Comparison of ENCODE assay signal across 8 mouse cellular contexts in genomic region chr5:137786109-137786942, GRCm38 (mm10). TPM values are rescaled to one million over a fixed set of nuclear protein-coding genes. Genes with fewer than 3 reads are reported as not detected.
DNase-seq lines count a peak whose midpoint lies in the region; ATAC-seq and TF ChIP-seq lines count a peak whose summit lies in the region.

No protein-coding gene starts in this region.

- peaks cover 38% of the 10 kb centered on the region for H3K36me3 ChIP-seq in embryonic facial prominence, embryonic 13.5 days
- H3K36me3 ChIP-seq in kidney, adult 2 months (ENCODE audit: control insufficient read depth, insufficient read depth, low read length), result no peaks in the 10 kb centered on the region; the same call in 1 of the 2 replicates
- H3K36me3 ChIP-seq in limb, embryonic 12.5 days, result peaks cover 37% of the 10 kb centered on the region
- H3K36me3 ChIP-seq in midbrain, embryonic 15.5 days (replicated peaks), result peaks cover 7% of the 10 kb centered on the region; the same call in 1 of the 2 replicates
- peaks cover 21% of the 10 kb centered on the region for H3K36me3 ChIP-seq in spleen, adult 2 months (ENCODE audit: control insufficient read depth, insufficient read depth, low read length)

- TF ChIP-seq CTCF in kidney, adult 2 months (conservative IDR thresholded peaks at IDR 0.05; ENCODE audit: insufficient read depth, insufficient read length, low read depth, low read length), result no peak
- no peak for TF ChIP-seq CTCF in spleen, adult 2 months (IDR thresholded peaks at IDR 0.05; ENCODE audit: extremely low read depth, insufficient read depth, insufficient read length, insufficient replicate concordance)

- under 1% methylated on average over 77 of the region's 79 CpGs for WGBS in embryonic facial prominence, embryonic 13.5 days
- under 1% methylated on average over 79 of the region's 79 CpGs for WGBS in kidney, adult 2 months
- WGBS in limb, embryonic 12.5 days, result under 1% methylated on average over 79 of the region's 79 CpGs
- under 1% methylated on average over 79 of the region's 79 CpGs for WGBS in midbrain, embryonic 15.5 days
- under 1% methylated on average over 79 of the region's 79 CpGs for WGBS in spleen, adult 2 months

- peak; percentile 98 for TF ChIP-seq POLR2A in kidney, adult 2 months (IDR thresholded peaks at IDR 0.05; ENCODE audit: low read depth, low read length)
- TF ChIP-seq POLR2A in spleen, adult 2 months (IDR thresholded peaks at IDR 0.05; ENCODE audit: low read depth, low read length), result peak; percentile 95

- H3K4me3 ChIP-seq in embryonic facial prominence, embryonic 13.5 days, result peak overlapping the region; percentile 89
- H3K4me3 ChIP-seq in kidney, adult 2 months (ENCODE audit: insufficient read depth, low read depth, low read length), result peak overlapping the region; percentile 61
- peak overlapping the region; percentile 88 for H3K4me3 ChIP-seq in limb, embryonic 12.5 days (replicated peaks)
- peak overlapping the region; percentile 72 for H3K4me3 ChIP-seq in midbrain, embryonic 15.5 days
- H3K4me3 ChIP-seq in spleen, adult 2 months (ENCODE audit: extremely low read depth, insufficient read depth, insufficient read length), result peak overlapping the region; percentile 84

- peak overlapping the region; percentile 97 for H3K9ac ChIP-seq in embryonic facial prominence, embryonic 13.5 days
- peak overlapping the region; percentile 93 for H3K9ac ChIP-seq in limb, embryonic 12.5 days (replicated peaks)
- peak overlapping the region; percentile 88 for H3K9ac ChIP-seq in midbrain, embryonic 15.5 days

- ATAC-seq in embryonic facial prominence, embryonic 13.5 days (ENCODE audit: insufficient number of reproducible peaks, insufficient read depth, low FRiP score, low TSS enrichment, low read depth), result peak; percentile 90
- ATAC-seq in limb, embryonic 12.5 days (ENCODE audit: insufficient number of reproducible peaks, insufficient read depth, low FRiP score, low TSS enrichment, low read depth), result peak; percentile 84
- peak; percentile 90 for ATAC-seq in midbrain, embryonic 15.5 days (replicated peaks)

- H3K4me1 ChIP-seq in embryonic facial prominence, embryonic 13.5 days, result peaks cover 40% of the 10 kb centered on the region
- H3K4me1 ChIP-seq in kidney, adult 2 months (ENCODE audit: control insufficient read depth, insufficient read depth, low read length), result peaks cover 16% of the 10 kb centered on the region
- peaks cover 30% of the 10 kb centered on the region for H3K4me1 ChIP-seq in limb, embryonic 12.5 days (replicated peaks)
- peaks cover 44% of the 10 kb centered on the region for H3K4me1 ChIP-seq in midbrain, embryonic 15.5 days
- peaks cover 17% of the 10 kb centered on the region for H3K4me1 ChIP-seq in spleen, adult 2 months (ENCODE audit: control insufficient read depth, insufficient read depth, insufficient read length)

- peak overlapping the region; percentile 94 for H3K4me2 ChIP-seq in embryonic facial prominence, embryonic 13.5 days
- H3K4me2 ChIP-seq in limb, embryonic 12.5 days, result peak overlapping the region; percentile 88
- peak overlapping the region; percentile 91 for H3K4me2 ChIP-seq in midbrain, embryonic 15.5 days

- H3K27ac ChIP-seq in embryonic facial prominence, embryonic 13.5 days, result peak overlapping the region; percentile 98
- H3K27ac ChIP-seq in kidney, adult 2 months (ENCODE audit: insufficient read depth, low read depth, low read length), result peak overlapping the region; percentile 97
- H3K27ac ChIP-seq in limb, embryonic 12.5 days, result peak overlapping the region; percentile 98
- peak overlapping the region; percentile 99 for H3K27ac ChIP-seq in midbrain, embryonic 15.5 days
- H3K27ac ChIP-seq in spleen, adult 2 months (ENCODE audit: insufficient read depth, low read length), result peak overlapping the region; percentile 97

- no peaks in the 10 kb centered on the region for H3K27me3 ChIP-seq in embryonic facial prominence, embryonic 13.5 days
- no peaks in the 10 kb centered on the region for H3K27me3 ChIP-seq in kidney, adult 2 months (replicated peaks; ENCODE audit: control insufficient read depth, insufficient read depth, low read length)
- H3K27me3 ChIP-seq in limb, embryonic 12.5 days, result no peaks in the 10 kb centered on the region
- no peaks in the 10 kb centered on the region for H3K27me3 ChIP-seq in midbrain, embryonic 15.5 days (replicated peaks)
- no peaks in the 10 kb centered on the region for H3K27me3 ChIP-seq in spleen, adult 2 months (ENCODE audit: control insufficient read depth, insufficient read depth, low read length)

- H3K9me3 ChIP-seq in embryonic facial prominence, embryonic 13.5 days, result no peaks in the 10 kb centered on the region
- H3K9me3 ChIP-seq in limb, embryonic 12.5 days, result no peaks in the 10 kb centered on the region
- H3K9me3 ChIP-seq in midbrain, embryonic 15.5 days, result no peaks in the 10 kb centered on the region

- peak; percentile 99 for DNase-seq in 3134 (ENCODE audit: extremely low read depth, insufficient read length, low spot score)
- peak; percentile 98 to 99 for DNase-seq in adrenal gland, postnatal 36 days
- peak; percentile 99 for DNase-seq in heart, adult 18-20 months
- DNase-seq in kidney, adult 2 months, result peak; percentile 100
- DNase-seq in spleen, adult 2 months (ENCODE audit: low read depth in 1 of 2, low spot score in 2 of 2), result peak; percentile 97 to 100

RNA-seq across cellular contexts. Expression of gene Mepce, which starts 1.1 kb away (rescaled TPM):
- 10 to 100 TPM; 52.0 to 56.4 TPM for total RNA-seq in adrenal gland, postnatal 36 days (2021)
- 14.2 and 14.7 TPM in 2 replicates for polyA plus RNA-seq in embryonic facial prominence, embryonic 13.5 days (2015; fragmentation: Nextera tagmentation; extraction: Ambion mirVana)
- 10 to 100 TPM; 24.2 to 28.7 TPM for total RNA-seq in heart, adult 18-20 months (2021)
- 41.0 and 42.9 TPM in 2 replicates for polyA plus RNA-seq in kidney, adult 2 months (2012; rRNA removed)
- polyA plus RNA-seq in limb, embryonic 12.5 days (2016; fragmentation: Nextera tagmentation; extraction: Ambion mirVana), result 12.5 and 14.2 TPM in 2 replicates
- polyA plus RNA-seq in midbrain, embryonic 15.5 days (2015; fragmentation: Nextera tagmentation; extraction: Ambion mirVana), result 10.7 and 10.8 TPM in 2 replicates
- 36.9 and 44.4 TPM in 2 replicates for polyA plus RNA-seq in spleen, adult 2 months (2012; rRNA removed)

RNA-seq across cellular contexts. Expression of gene Zcwpw1, which starts 1.3 kb away (rescaled TPM):
- total RNA-seq in adrenal gland, postnatal 36 days (2021), result 1 to 10 TPM; 2.3 to 3.0 TPM
- 36.1 and 39.7 TPM in 2 replicates for polyA plus RNA-seq in embryonic facial prominence, embryonic 13.5 days (2015; fragmentation: Nextera tagmentation; extraction: Ambion mirVana)
- under 1 TPM; 0.22 to 0.72 TPM for total RNA-seq in heart, adult 18-20 months (2021)
- 1.6 and 2.5 TPM in 2 replicates for polyA plus RNA-seq in kidney, adult 2 months (2012; rRNA removed)
- polyA plus RNA-seq in limb, embryonic 12.5 days (2016; fragmentation: Nextera tagmentation; extraction: Ambion mirVana), result 28.9 and 29.9 TPM in 2 replicates
- polyA plus RNA-seq in midbrain, embryonic 15.5 days (2015; fragmentation: Nextera tagmentation; extraction: Ambion mirVana), result 10.5 and 11.9 TPM in 2 replicates
- 1.6 and 2.4 TPM in 2 replicates for polyA plus RNA-seq in spleen, adult 2 months (2012; rRNA removed)

RNA-seq across cellular contexts. Expression of gene Ppp1r35, which starts 7.7 kb away (rescaled TPM):
- 10 to 100 TPM; 24.6 to 28.4 TPM for total RNA-seq in adrenal gland, postnatal 36 days (2021)
- 28.4 and 30.6 TPM in 2 replicates for polyA plus RNA-seq in embryonic facial prominence, embryonic 13.5 days (2015; fragmentation: Nextera tagmentation; extraction: Ambion mirVana)
- total RNA-seq in heart, adult 18-20 months (2021), result 10 to 100 TPM in 1 of 2 experiments, 1 to 10 TPM in 1; 9.9 to 12.0 TPM
- 30.6 and 36.6 TPM in 2 replicates for polyA plus RNA-seq in kidney, adult 2 months (2012; rRNA removed)
- 47.6 and 52.1 TPM in 2 replicates for polyA plus RNA-seq in limb, embryonic 12.5 days (2016; fragmentation: Nextera tagmentation; extraction: Ambion mirVana)
- 37.3 and 45.0 TPM in 2 replicates for polyA plus RNA-seq in midbrain, embryonic 15.5 days (2015; fragmentation: Nextera tagmentation; extraction: Ambion mirVana)
- polyA plus RNA-seq in spleen, adult 2 months (2012; rRNA removed), result 43.9 and 55.3 TPM in 2 replicates

RNA-seq across cellular contexts. Expression of gene Tsc22d4, which starts 40.8 kb away (rescaled TPM):
- 10 to 100 TPM; 79.5 to 84.6 TPM for total RNA-seq in adrenal gland, postnatal 36 days (2021)
- 129 and 134 TPM in 2 replicates for polyA plus RNA-seq in embryonic facial prominence, embryonic 13.5 days (2015; fragmentation: Nextera tagmentation; extraction: Ambion mirVana)
- 100 to 1,000 TPM; 240 to 253 TPM for total RNA-seq in heart, adult 18-20 months (2021)
- 71.2 and 78.4 TPM in 2 replicates for polyA plus RNA-seq in kidney, adult 2 months (2012; rRNA removed)
- polyA plus RNA-seq in limb, embryonic 12.5 days (2016; fragmentation: Nextera tagmentation; extraction: Ambion mirVana), result 127 and 128 TPM in 2 replicates
- polyA plus RNA-seq in midbrain, embryonic 15.5 days (2015; fragmentation: Nextera tagmentation; extraction: Ambion mirVana), result 58.0 and 59.8 TPM in 2 replicates
- polyA plus RNA-seq in spleen, adult 2 months (2012; rRNA removed), result 133 and 180 TPM in 2 replicates

RNA-seq across cellular contexts. Expression of gene Nyap1, which starts 44.9 kb away (rescaled TPM):
- total RNA-seq in adrenal gland, postnatal 36 days (2021), result 1 to 10 TPM; 3.1 to 3.2 TPM
- polyA plus RNA-seq in embryonic facial prominence, embryonic 13.5 days (2015; fragmentation: Nextera tagmentation; extraction: Ambion mirVana), result 3.5 and 4.4 TPM in 2 replicates
- total RNA-seq in heart, adult 18-20 months (2021), result 1 to 10 TPM in 1 of 2 experiments, under 1 TPM in 1; 0.79 to 1.1 TPM
- polyA plus RNA-seq in kidney, adult 2 months (2012; rRNA removed), result 3.1 and 4.1 TPM in 2 replicates
- polyA plus RNA-seq in limb, embryonic 12.5 days (2016; fragmentation: Nextera tagmentation; extraction: Ambion mirVana), result 3.8 and 4.5 TPM in 2 replicates
- polyA plus RNA-seq in midbrain, embryonic 15.5 days (2015; fragmentation: Nextera tagmentation; extraction: Ambion mirVana), result 58.6 and 61.2 TPM in 2 replicates
- polyA plus RNA-seq in spleen, adult 2 months (2012; rRNA removed), result 1.2 and 1.9 TPM in 2 replicates

Comparison
In these comparisons a context has a peak if more than half of its experiments do, and no peak if none do; other contexts are left out.
1. Peak in every context shown above with its lines: DNase-seq, ATAC-seq, H3K4me3 ChIP-seq and H3K27ac ChIP-seq.